Comparison of ENCODE assay signal across 13 mouse cellular contexts in genomic region chr7:25720760-25721159, GRCm38 (mm10). TPM values are rescaled to one million over a fixed set of nuclear protein-coding genes. Genes with fewer than 3 reads are reported as not detected.
DNase-seq lines count a peak whose midpoint lies in the region; ATAC-seq and TF ChIP-seq lines count a peak whose summit lies in the region.
"Had no signal": no experiment of that assay in that cellular context is flagged by ENCODE, and none has a peak within 500 bp of the region (broad histone marks: within the 10 kb centered on the region; RNA-seq: fewer than 3 reads in every experiment).

No protein-coding gene starts in this region.

- peaks cover 55% of the 10 kb centered on the region for H3K4me1 ChIP-seq in liver, embryonic 12.5 days
- peaks cover 14% of the 10 kb centered on the region for H3K4me1 ChIP-seq in liver, postnatal 0 days (ENCODE audit: insufficient read depth)
- peaks cover 97% of the 10 kb centered on the region for H3K4me1 ChIP-seq in megakaryocyte, embryonic 14.5 days
- peaks cover 18% of the 10 kb centered on the region for H3K4me1 ChIP-seq in intestine, embryonic 16.5 days (ENCODE audit: control insufficient read depth, insufficient read depth, low read length)

- no peak for ATAC-seq in liver, embryonic 12.5 days
- no peak for ATAC-seq in liver, postnatal 0 days
- no peak for ATAC-seq in megakaryocyte, adult 5-6 weeks (ENCODE audit: poor library complexity, severe bottlenecking)
- ATAC-seq in intestine, embryonic 16.5 days, result no peak

- no peaks in the 10 kb centered on the region for H3K9me3 ChIP-seq in liver, embryonic 12.5 days (replicated peaks)
- no peaks in the 10 kb centered on the region for H3K9me3 ChIP-seq in liver, postnatal 0 days (ENCODE audit: low read length)
- H3K9me3 ChIP-seq in megakaryocyte, embryonic 14.5 days, result no peaks in the 10 kb centered on the region
- H3K9me3 ChIP-seq in intestine, embryonic 16.5 days (ENCODE audit: control insufficient read depth, low read length), result no peaks in the 10 kb centered on the region
- H3K9me3 ChIP-seq: embryonic facial prominence, embryonic 13.5 days; embryonic facial prominence, embryonic 15.5 days; forebrain, embryonic 10.5 days; forebrain, embryonic 12.5 days had no signal

- TF ChIP-seq EP300 in liver, postnatal 0 days (IDR thresholded peaks at IDR 0.05; ENCODE audit: low read depth), result no peak

- WGBS in liver, embryonic 12.5 days (ENCODE audit: insufficient replicate concordance), result 81% methylated on average over 5 of the region's 5 CpGs
- 83% methylated on average over 5 of the region's 5 CpGs for WGBS in liver, postnatal 0 days (ENCODE audit: insufficient replicate concordance)
- WGBS in intestine, embryonic 16.5 days, result 88% methylated on average over 5 of the region's 5 CpGs

- peaks cover 72% of the 10 kb centered on the region for H3K36me3 ChIP-seq in liver, embryonic 12.5 days
- peaks cover 53% of the 10 kb centered on the region for H3K36me3 ChIP-seq in liver, postnatal 0 days (replicated peaks; ENCODE audit: insufficient read depth, low read length)
- H3K36me3 ChIP-seq in megakaryocyte, embryonic 14.5 days (replicated peaks; ENCODE audit: low read length), result peaks cover 74% of the 10 kb centered on the region
- peaks cover 33% of the 10 kb centered on the region for H3K36me3 ChIP-seq in intestine, embryonic 16.5 days (ENCODE audit: control insufficient read depth, insufficient read depth, low read length)

- H3K9ac ChIP-seq in liver, embryonic 12.5 days, result no peak overlapping the region
- no peak overlapping the region for H3K9ac ChIP-seq in liver, postnatal 0 days (replicated peaks)
- H3K9ac ChIP-seq in intestine, embryonic 16.5 days (ENCODE audit: low read depth, low read length), result no peak overlapping the region
- H3K9ac ChIP-seq: embryonic facial prominence, embryonic 13.5 days; embryonic facial prominence, embryonic 15.5 days; forebrain, embryonic 12.5 days had no signal

- no peak overlapping the region for H3K4me2 ChIP-seq in liver, embryonic 12.5 days
- no peak overlapping the region for H3K4me2 ChIP-seq in liver, postnatal 0 days (ENCODE audit: low read depth, low read length)
- no peak overlapping the region for H3K4me2 ChIP-seq in intestine, embryonic 16.5 days (ENCODE audit: low read depth, low read length)
- H3K4me2 ChIP-seq: embryonic facial prominence, embryonic 13.5 days; embryonic facial prominence, embryonic 15.5 days; forebrain, embryonic 12.5 days had no signal

- peak overlapping the region; percentile 15; the same call in 1 of the 2 replicates for H3K27ac ChIP-seq in liver, embryonic 12.5 days
- H3K27ac ChIP-seq in liver, postnatal 0 days (ENCODE audit: low read depth), result no peak overlapping the region
- no peak overlapping the region for H3K27ac ChIP-seq in intestine, embryonic 16.5 days (ENCODE audit: low read length)
- H3K27ac ChIP-seq: embryonic facial prominence, embryonic 13.5 days; embryonic facial prominence, embryonic 15.5 days; forebrain, embryonic 10.5 days; forebrain, embryonic 12.5 days had no signal

- no peak overlapping the region for H3K4me3 ChIP-seq in liver, embryonic 12.5 days
- no peak overlapping the region for H3K4me3 ChIP-seq in liver, postnatal 0 days (ENCODE audit: low read depth, low read length)
- H3K4me3 ChIP-seq in megakaryocyte, embryonic 14.5 days (replicated peaks), result peak overlapping the region; percentile 73
- no peak overlapping the region for H3K4me3 ChIP-seq in intestine, embryonic 16.5 days (ENCODE audit: low read length)
- H3K4me3 ChIP-seq: embryonic facial prominence, embryonic 13.5 days; embryonic facial prominence, embryonic 15.5 days; erythroblast, embryonic 14.5 days; forebrain, embryonic 10.5 days; forebrain, embryonic 12.5 days had no signal

- TF ChIP-seq CTCF in liver, postnatal 0 days (IDR thresholded peaks at IDR 0.05; ENCODE audit: low read depth), result no peak

- DNase-seq in liver, postnatal 0 days, result no peak
- DNase-seq in testis, postnatal 10 days (ENCODE audit: low spot score), result peak; percentile 38
- no peak for DNase-seq in testis, postnatal 14 days (ENCODE audit: low spot score)

- no peaks in the 10 kb centered on the region for H3K27me3 ChIP-seq in liver, embryonic 12.5 days (replicated peaks)
- no peaks in the 10 kb centered on the region for H3K27me3 ChIP-seq in liver, postnatal 0 days (ENCODE audit: insufficient read depth, low read length)
- H3K27me3 ChIP-seq in megakaryocyte, embryonic 14.5 days (replicated peaks), result no peaks in the 10 kb centered on the region
- no peaks in the 10 kb centered on the region for H3K27me3 ChIP-seq in intestine, embryonic 16.5 days (replicated peaks; ENCODE audit: control insufficient read depth, insufficient read depth, low read length)
- H3K27me3 ChIP-seq: embryonic facial prominence, embryonic 13.5 days; embryonic facial prominence, embryonic 15.5 days; forebrain, embryonic 12.5 days had no signal

RNA-seq across cellular contexts. Expression of gene Ccdc97, which starts 1.9 kb away (rescaled TPM):
- 14.7 and 15.2 TPM in 2 replicates for polyA plus RNA-seq in liver, embryonic 12.5 days (2016; fragmentation: Nextera tagmentation; extraction: Ambion mirVana)
- 6.7 and 6.8 TPM in 2 replicates for polyA plus RNA-seq in liver, postnatal 0 days (2015; fragmentation: Nextera tagmentation; extraction: Ambion mirVana)
- polyA plus RNA-seq in megakaryocyte, embryonic 14.5 days (2012; ENCODE audit: insufficient read depth, low replicate concordance), result 30.5 and 39.5 TPM in 2 replicates
- 30.5 and 30.9 TPM in 2 replicates for total RNA-seq in megakaryocyte, adult 5-6 weeks (2015)
- total RNA-seq in megakaryocyte, adult 5-6 weeks (2017), result 18.3 and 22.9 TPM in 2 replicates
- 21.6 and 22.0 TPM in 2 replicates for polyA plus RNA-seq in intestine, embryonic 16.5 days (2015; fragmentation: Nextera tagmentation; extraction: Ambion mirVana)

RNA-seq across cellular contexts. Expression of gene Hnrnpul1, which starts 33.8 kb away (rescaled TPM):
- 46.1 and 52.3 TPM in 2 replicates for polyA plus RNA-seq in liver, embryonic 12.5 days (2016; fragmentation: Nextera tagmentation; extraction: Ambion mirVana)
- 21.4 and 22.6 TPM in 2 replicates for polyA plus RNA-seq in liver, postnatal 0 days (2015; fragmentation: Nextera tagmentation; extraction: Ambion mirVana)
- 168 and 350 TPM in 2 replicates for polyA plus RNA-seq in megakaryocyte, embryonic 14.5 days (2012; ENCODE audit: insufficient read depth, low replicate concordance)
- 134 and 143 TPM in 2 replicates for total RNA-seq in megakaryocyte, adult 5-6 weeks (2015)
- total RNA-seq in megakaryocyte, adult 5-6 weeks (2017), result 121 and 148 TPM in 2 replicates
- 33.9 and 35.7 TPM in 2 replicates for polyA plus RNA-seq in intestine, embryonic 16.5 days (2015; fragmentation: Nextera tagmentation; extraction: Ambion mirVana)

RNA-seq across cellular contexts. Expression of gene Tgfb1, which starts 34.0 kb away (rescaled TPM):
- 13.6 and 14.2 TPM in 2 replicates for polyA plus RNA-seq in liver, embryonic 12.5 days (2016; fragmentation: Nextera tagmentation; extraction: Ambion mirVana)
- polyA plus RNA-seq in liver, postnatal 0 days (2015; fragmentation: Nextera tagmentation; extraction: Ambion mirVana), result 5.1 and 6.1 TPM in 2 replicates
- 4,315 and 7,169 TPM in 2 replicates for polyA plus RNA-seq in megakaryocyte, embryonic 14.5 days (2012; ENCODE audit: insufficient read depth, low replicate concordance)
- total RNA-seq in megakaryocyte, adult 5-6 weeks (2015), result 281 and 286 TPM in 2 replicates
- total RNA-seq in megakaryocyte, adult 5-6 weeks (2017), result 42.2 and 47.4 TPM in 2 replicates
- 1.4 and 1.8 TPM in 2 replicates for polyA plus RNA-seq in intestine, embryonic 16.5 days (2015; fragmentation: Nextera tagmentation; extraction: Ambion mirVana)

RNA-seq across cellular contexts. Expression of gene B9d2, which starts 40.2 kb away (rescaled TPM):
- polyA plus RNA-seq in liver, embryonic 12.5 days (2016; fragmentation: Nextera tagmentation; extraction: Ambion mirVana), result 24.9 and 29.5 TPM in 2 replicates
- 15.0 and 16.0 TPM in 2 replicates for polyA plus RNA-seq in liver, postnatal 0 days (2015; fragmentation: Nextera tagmentation; extraction: Ambion mirVana)
- polyA plus RNA-seq in megakaryocyte, embryonic 14.5 days (2012; ENCODE audit: insufficient read depth, low replicate concordance), result 89.8 and 105 TPM in 2 replicates
- 24.8 and 32.0 TPM in 2 replicates for total RNA-seq in megakaryocyte, adult 5-6 weeks (2015)
- total RNA-seq in megakaryocyte, adult 5-6 weeks (2017), result 26.7 and 44.6 TPM in 2 replicates
- polyA plus RNA-seq in intestine, embryonic 16.5 days (2015; fragmentation: Nextera tagmentation; extraction: Ambion mirVana), result 21.4 and 22.5 TPM in 2 replicates

RNA-seq across cellular contexts. Expression of gene Tmem91, which starts 45.8 kb away (rescaled TPM):
- polyA plus RNA-seq in liver, embryonic 12.5 days (2016; fragmentation: Nextera tagmentation; extraction: Ambion mirVana), result 2.0 and 3.2 TPM in 2 replicates
- polyA plus RNA-seq in liver, postnatal 0 days (2015; fragmentation: Nextera tagmentation; extraction: Ambion mirVana), result 0.58 and 0.76 TPM in 2 replicates
- 4.3 and 4.7 TPM in 2 replicates for polyA plus RNA-seq in megakaryocyte, embryonic 14.5 days (2012; ENCODE audit: insufficient read depth, low replicate concordance)
- total RNA-seq in megakaryocyte, adult 5-6 weeks (2015), result 0.68 and 0.91 TPM in 2 replicates
- total RNA-seq in megakaryocyte, adult 5-6 weeks (2017), result not detected in 2 replicates
- 1.6 and 2.1 TPM in 2 replicates for polyA plus RNA-seq in intestine, embryonic 16.5 days (2015; fragmentation: Nextera tagmentation; extraction: Ambion mirVana)
- total RNA-seq: adrenal gland, postnatal 25 days had no signal

Comparison
In these comparisons a context has a peak if more than half of its experiments do, and no peak if none do; other contexts are left out.
1. RNA of gene Tgfb1, which starts 34.0 kb away (polyA plus RNA-seq): 4,315 to 7,169 TPM in megakaryocyte, embryonic 14.5 days; 13.6 to 14.2 TPM in liver, embryonic 12.5 days, 5.1 to 6.1 TPM in liver, postnatal 0 days and 1.4 to 1.8 TPM in intestine, embryonic 16.5 days; every median in the first group is over 100 times any median in the second.